Mouse (Mus musculus): ENCODE data around the gene Cmc2. TPM values are rescaled to one million over a fixed set of nuclear protein-coding genes. Genes with fewer than 3 reads are reported as not detected.

The Cmc2 gene
- total and polyA plus RNA-seq, 3 experiments: 11.1 to 123 (median 39.7) TPM

DNA sequence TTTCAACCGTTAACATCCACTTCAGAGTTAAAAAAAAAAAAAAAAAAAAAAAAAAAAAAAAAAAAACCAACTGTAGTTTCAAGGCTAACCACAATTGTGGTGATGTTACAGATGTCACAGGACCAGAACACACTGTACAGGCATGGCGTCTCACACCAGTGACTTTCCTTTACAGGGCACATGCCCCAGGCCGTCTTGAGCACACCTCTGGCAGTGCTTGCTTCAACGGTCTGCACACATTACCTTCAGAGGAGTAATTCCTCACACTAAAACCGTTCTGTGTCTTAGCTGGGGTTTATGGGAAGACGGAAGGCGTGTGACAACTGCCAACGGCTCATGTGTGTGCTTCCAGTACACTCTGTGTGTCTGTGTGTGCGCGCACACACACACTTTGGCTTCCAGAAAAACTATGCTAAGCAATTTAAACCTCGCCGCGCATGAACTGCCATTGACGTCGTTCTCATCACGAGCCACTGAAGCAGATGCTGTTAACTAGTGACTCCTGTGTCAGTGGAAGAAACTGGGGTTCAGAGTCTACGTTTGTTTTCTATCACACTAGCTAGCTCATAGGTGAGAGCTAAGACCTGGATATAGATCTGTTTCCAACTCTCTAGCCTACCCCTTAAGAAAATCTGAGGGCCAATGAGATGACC lies 45.3 kb downstream of the Cmc2 start:
- H3K4me1 ChIP-seq (ENCODE audit: insufficient read depth, low read depth, low read length): no peaks in the 10 kb centered on the region
- no peaks in the 10 kb centered on the region for H3K27me3 ChIP-seq (ENCODE audit: insufficient read depth, low read length)
- ATAC-seq (ENCODE audit: extremely low read depth, insufficient number of reproducible peaks, low FRiP score, poor library complexity, severe bottlenecking) (no peak), DNase-seq (ENCODE audit: low spot score) (no peak)
- peaks cover 2% of the 10 kb centered on the region; the same call in 1 of the 2 replicates for H3K9me3 ChIP-seq (replicated peaks)
- H3K36me3 ChIP-seq (replicated peaks): no peaks in the 10 kb centered on the region
- no peak for TF ChIP-seq GATA2 (IDR thresholded peaks at IDR 0.05; ENCODE audit: borderline replicate concordance, low read depth, low read length)
- no peak for TF ChIP-seq GATA1 (IDR thresholded peaks at IDR 0.05; ENCODE audit: borderline replicate concordance, low read length)
- TF ChIP-seq POLR2AphosphoS5 (IDR thresholded peaks at IDR 0.05; ENCODE audit: insufficient replicate concordance, low read depth, low read length): no peak
- TF ChIP-seq CTCF (IDR thresholded peaks at IDR 0.05; ENCODE audit: low read depth, low read length): no peak
- TF ChIP-seq TAL1 (conservative IDR thresholded peaks at IDR 0.05; ENCODE audit: low read depth, low read length): no peak
- H3K4me3 ChIP-seq (ENCODE audit: low read depth, low read length): no peak overlapping the region

DNA sequence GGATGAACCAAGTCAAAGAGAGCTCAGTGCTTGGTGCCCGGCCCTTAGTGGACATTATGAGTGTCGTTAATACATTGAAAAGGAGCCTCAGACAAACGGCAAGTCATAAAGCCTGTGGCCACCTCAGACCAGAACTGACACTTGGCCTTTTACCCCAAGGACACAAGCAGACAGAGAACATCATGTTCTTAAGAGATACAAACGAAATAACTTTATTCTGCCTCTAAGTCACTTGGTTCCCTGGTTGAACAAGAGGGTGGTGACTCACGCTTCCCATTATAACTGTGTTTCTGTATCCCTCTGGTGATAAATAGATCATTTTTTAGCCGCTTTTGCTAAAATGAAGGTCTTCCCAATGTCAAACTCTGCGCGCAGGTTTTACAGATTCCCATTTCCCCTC lies 47.3 kb downstream of the Cmc2 start:
- TF ChIP-seq GATA2 (IDR thresholded peaks at IDR 0.05; ENCODE audit: borderline replicate concordance, low read depth, low read length) (no peak), TAL1 (conservative IDR thresholded peaks at IDR 0.05; ENCODE audit: low read depth, low read length) (no peak), CTCF (IDR thresholded peaks at IDR 0.05; ENCODE audit: low read depth, low read length) (no peak), POLR2AphosphoS5 (IDR thresholded peaks at IDR 0.05; ENCODE audit: insufficient replicate concordance, low read depth, low read length) (no peak), GATA1 (IDR thresholded peaks at IDR 0.05; ENCODE audit: borderline replicate concordance, low read length) (no peak)
- DNase-seq (ENCODE audit: low spot score): no peak
- Histone ChIP-seq H3K4me1 (ENCODE audit: insufficient read depth, low read depth, low read length) (no peaks in the 10 kb centered on the region), H3K27me3 (ENCODE audit: insufficient read depth, low read length) (no peaks in the 10 kb centered on the region), H3K36me3 (replicated peaks) (no peaks in the 10 kb centered on the region), H3K4me3 (ENCODE audit: low read depth, low read length) (no peak overlapping the region), H3K9me3 (replicated peaks) (peaks cover 2% of the 10 kb centered on the region; the same call in 1 of the 2 replicates)
- no peak for ATAC-seq (ENCODE audit: extremely low read depth, insufficient number of reproducible peaks, low FRiP score, poor library complexity, severe bottlenecking)

DNA sequence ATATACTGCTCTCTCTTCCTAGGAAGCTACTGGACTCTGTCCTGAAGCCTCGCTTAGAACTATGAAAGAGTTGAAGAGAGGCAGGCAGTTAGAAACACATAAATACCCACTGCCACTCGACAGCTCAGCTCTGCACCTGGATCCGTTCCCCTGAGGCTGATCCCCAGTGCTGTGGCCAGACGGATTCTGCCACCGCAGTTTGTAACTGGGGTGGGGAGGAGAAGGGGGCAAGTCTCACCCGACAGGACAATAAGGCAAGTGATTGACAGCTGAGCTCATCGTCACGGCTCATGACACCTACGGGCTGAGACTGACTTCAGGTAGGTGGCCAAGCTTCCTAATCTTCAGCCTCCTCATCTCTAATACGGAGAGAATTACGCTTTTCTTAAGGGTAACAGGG lies 47.7 kb downstream of the Cmc2 start:
- Histone ChIP-seq H3K4me1 (ENCODE audit: insufficient read depth, low read depth, low read length) (no peaks in the 10 kb centered on the region), H3K4me3 (ENCODE audit: low read depth, low read length) (no peak overlapping the region), H3K36me3 (replicated peaks) (no peaks in the 10 kb centered on the region), H3K27me3 (ENCODE audit: insufficient read depth, low read length) (no peaks in the 10 kb centered on the region), H3K9me3 (replicated peaks) (peaks cover 2% of the 10 kb centered on the region; the same call in 1 of the 2 replicates)
- DNase-seq (ENCODE audit: low spot score) (no peak), ATAC-seq (ENCODE audit: extremely low read depth, insufficient number of reproducible peaks, low FRiP score, poor library complexity, severe bottlenecking) (no peak)
- TF ChIP-seq GATA1 (IDR thresholded peaks at IDR 0.05; ENCODE audit: borderline replicate concordance, low read length) (no peak), CTCF (IDR thresholded peaks at IDR 0.05; ENCODE audit: low read depth, low read length) (no peak), POLR2AphosphoS5 (IDR thresholded peaks at IDR 0.05; ENCODE audit: insufficient replicate concordance, low read depth, low read length) (no peak), TAL1 (conservative IDR thresholded peaks at IDR 0.05; ENCODE audit: low read depth, low read length) (no peak), GATA2 (IDR thresholded peaks at IDR 0.05; ENCODE audit: borderline replicate concordance, low read depth, low read length) (no peak)

DNA sequence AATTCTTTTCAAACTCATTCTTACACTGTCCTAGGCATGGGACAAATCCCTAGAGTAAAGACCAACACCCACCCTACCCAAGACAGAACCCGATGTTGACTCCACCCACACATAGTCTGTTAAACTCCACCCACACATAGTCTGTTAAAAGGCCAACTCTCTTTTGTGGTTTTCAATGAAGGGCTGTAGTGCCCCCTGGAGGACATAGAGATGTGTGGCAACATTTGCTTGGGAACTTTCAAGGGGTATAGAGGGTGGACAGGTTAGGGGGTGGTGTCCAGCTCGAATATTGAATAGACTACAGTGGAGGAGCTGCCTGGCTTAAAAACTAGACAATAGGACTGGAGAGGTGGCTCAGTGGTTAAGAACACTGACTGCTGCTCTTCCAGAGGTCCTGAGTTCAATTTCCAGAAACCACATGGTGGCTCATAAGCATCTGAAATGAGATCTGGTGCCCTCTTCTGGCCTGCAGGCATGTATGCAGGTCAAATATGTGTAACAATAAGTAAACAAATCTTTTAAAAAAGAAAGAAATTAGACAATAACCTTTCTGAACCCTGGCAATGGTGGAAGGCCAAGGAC lies 48.4 kb downstream of the Cmc2 start:
- no peak for TF ChIP-seq TAL1 (conservative IDR thresholded peaks at IDR 0.05; ENCODE audit: low read depth, low read length)
- TF ChIP-seq CTCF (IDR thresholded peaks at IDR 0.05; ENCODE audit: low read depth, low read length): no peak
- no peak for TF ChIP-seq POLR2AphosphoS5 (IDR thresholded peaks at IDR 0.05; ENCODE audit: insufficient replicate concordance, low read depth, low read length)
- Histone ChIP-seq H3K4me3 (ENCODE audit: low read depth, low read length) (no peak overlapping the region), H3K27me3 (ENCODE audit: insufficient read depth, low read length) (no peaks in the 10 kb centered on the region), H3K4me1 (ENCODE audit: insufficient read depth, low read depth, low read length) (no peaks in the 10 kb centered on the region), H3K36me3 (replicated peaks) (no peaks in the 10 kb centered on the region), H3K9me3 (replicated peaks) (peaks cover 2% of the 10 kb centered on the region; the same call in 1 of the 2 replicates)
- ATAC-seq (ENCODE audit: extremely low read depth, insufficient number of reproducible peaks, low FRiP score, poor library complexity, severe bottlenecking) (no peak), DNase-seq (ENCODE audit: low spot score) (no peak)

DNA sequence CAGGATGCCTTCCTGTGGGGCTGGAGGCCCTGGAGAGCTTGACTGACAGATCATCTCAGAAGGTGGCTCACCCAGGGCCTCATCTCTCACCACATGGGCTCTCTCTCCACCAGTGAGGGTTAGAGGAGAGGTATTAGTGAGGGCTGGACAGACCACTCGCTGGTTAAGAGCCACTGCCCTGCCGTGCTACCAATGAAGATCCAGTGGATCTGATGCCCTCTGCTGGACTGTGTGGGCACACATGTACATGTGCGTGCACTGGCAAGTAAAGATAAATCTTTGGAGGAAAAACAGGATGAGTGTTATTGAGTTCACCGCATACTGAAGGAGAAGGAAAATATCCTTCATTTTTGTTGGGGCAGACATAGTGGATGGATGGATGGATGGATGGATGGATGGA lies 52.6 kb downstream of the Cmc2 start:
- no peaks in the 10 kb centered on the region for H3K27me3 ChIP-seq (ENCODE audit: insufficient read depth, low read length)
- no peak for ATAC-seq (ENCODE audit: extremely low read depth, insufficient number of reproducible peaks, low FRiP score, poor library complexity, severe bottlenecking)
- H3K4me3 ChIP-seq (ENCODE audit: low read depth, low read length): no peak overlapping the region
- no peak for DNase-seq (ENCODE audit: low spot score)
- no peaks in the 10 kb centered on the region for H3K36me3 ChIP-seq (replicated peaks)
- no peak for TF ChIP-seq POLR2AphosphoS5 (IDR thresholded peaks at IDR 0.05; ENCODE audit: insufficient replicate concordance, low read depth, low read length)
- no peaks in the 10 kb centered on the region for H3K4me1 ChIP-seq (ENCODE audit: insufficient read depth, low read depth, low read length)
- H3K9me3 ChIP-seq (replicated peaks): no peaks in the 10 kb centered on the region; the same call in 1 of the 2 replicates

DNA sequence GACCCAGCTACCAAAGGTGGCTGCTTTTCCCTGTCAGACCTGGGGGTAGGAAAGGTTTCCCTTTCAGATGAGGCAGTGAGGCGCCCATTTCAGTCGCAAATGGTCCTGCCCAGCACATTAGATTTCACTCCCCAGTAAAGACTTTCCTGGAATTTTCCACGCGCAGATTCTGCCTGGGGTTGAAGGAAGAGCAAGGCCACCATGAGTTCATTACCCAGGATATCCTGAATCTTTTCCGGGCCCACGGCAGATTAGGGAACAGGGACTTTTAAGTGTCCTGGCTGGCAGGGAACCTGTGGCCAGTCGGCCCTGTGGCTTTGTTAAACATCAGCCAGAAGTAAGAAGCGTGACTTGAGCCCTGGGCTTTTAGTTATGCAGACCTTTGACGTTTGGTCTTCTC lies 53.9 kb downstream of the Cmc2 start:
- no peak for ATAC-seq (ENCODE audit: extremely low read depth, insufficient number of reproducible peaks, low FRiP score, poor library complexity, severe bottlenecking)
- Histone ChIP-seq H3K27me3 (ENCODE audit: insufficient read depth, low read length) (no peaks in the 10 kb centered on the region), H3K9me3 (replicated peaks) (peaks cover 5% of the 10 kb centered on the region), H3K36me3 (replicated peaks) (no peaks in the 10 kb centered on the region), H3K4me1 (ENCODE audit: insufficient read depth, low read depth, low read length) (no peaks in the 10 kb centered on the region), H3K4me3 (ENCODE audit: low read depth, low read length) (no peak overlapping the region)
- TF ChIP-seq TAL1 (conservative IDR thresholded peaks at IDR 0.05; ENCODE audit: low read depth, low read length): no peak
- no peak for TF ChIP-seq GATA1 (IDR thresholded peaks at IDR 0.05; ENCODE audit: borderline replicate concordance, low read length)
- no peak for TF ChIP-seq CTCF (IDR thresholded peaks at IDR 0.05; ENCODE audit: low read depth, low read length)
- no peak for TF ChIP-seq GATA2 (IDR thresholded peaks at IDR 0.05; ENCODE audit: borderline replicate concordance, low read depth, low read length)
- no peak for TF ChIP-seq POLR2AphosphoS5 (IDR thresholded peaks at IDR 0.05; ENCODE audit: insufficient replicate concordance, low read depth, low read length)
- DNase-seq (ENCODE audit: low spot score): no peak
